Mouse (Mus musculus): ENCODE data around the gene Kcnq1. TPM values are rescaled to one million over a fixed set of nuclear protein-coding genes. Genes with fewer than 3 reads are reported as not detected.

The Kcnq1 gene
- total and polyA plus RNA-seq, 3 experiments, result not detected

GRCm38 (mm10) chr7:143265829-143266438 lies 159.8 kb downstream of the Kcnq1 start:
- Histone ChIP-seq H3K4me3 (replicated peaks in 1 of 3; ENCODE audit: low read depth in 2 of 3, low read length in 2 of 3, poor library complexity in 1 of 3) (no peak overlapping the region), H3K79me2 (replicated peaks; ENCODE audit: control insufficient read depth, extremely low read depth, insufficient read depth, poor library complexity, severe bottlenecking) (peaks cover 59% of the 10 kb centered on the region), H3K4me1 (ENCODE audit: control insufficient read depth in 1 of 2, insufficient read depth in 2 of 2) (peaks cover 6 to 54% of the 10 kb centered on the region in 2 experiments), H3K27ac (ENCODE audit: insufficient read depth, low read depth) (no peak overlapping the region), H3K9ac (ENCODE audit: insufficient read depth, low read depth) (no peak overlapping the region), H3K36me3 (replicated peaks in 1 of 2; ENCODE audit: control insufficient read depth in 1 of 2, insufficient read depth in 1 of 2, low read length in 1 of 2) (peaks cover 5 to 71% of the 10 kb centered on the region in 2 experiments), H3K9me3 (replicated peaks; ENCODE audit: low read length) (no peaks in the 10 kb centered on the region), H3K27me3 (replicated peaks) (no peaks in the 10 kb centered on the region), H3K4me2 (ENCODE audit: insufficient read depth, low read depth, poor library complexity, severe bottlenecking) (no peak overlapping the region)
- dilution Hi-C loops (cut with MboI; ENCODE audit: extremely low pct_ligation_motif_present, extremely low pct_unique_long_range_greater_than_20kb, low sequenced_read_pairs), result no loop called here
- in situ Hi-C loops (cut with MboI; ENCODE audit: low pct_ligation_motif_present, low pct_unique_long_range_greater_than_20kb, low sequenced_read_pairs), result no loop called here
- no peak for DNase-seq (ENCODE audit: extremely low read depth)
- TF ChIP-seq BHLHE40 (IDR thresholded peaks at IDR 0.05; ENCODE audit: low read depth, low read length) (no peak), MAX (IDR thresholded peaks at IDR 0.05; ENCODE audit: low read length) (no peak), SIN3A (IDR thresholded peaks at IDR 0.05; ENCODE audit: low read length) (no peak), ETS1 (conservative IDR thresholded peaks at IDR 0.05; ENCODE audit: low read depth, low read length) (no peak), USF2 (conservative IDR thresholded peaks at IDR 0.05; ENCODE audit: low read depth, low read length) (no peak), ZMIZ1 (IDR thresholded peaks at IDR 0.05; ENCODE audit: low read depth, low read length) (no peak), POLR2A (IDR thresholded peaks at IDR 0.05; ENCODE audit: low read depth, low read length) (no peak), EP300 (IDR thresholded peaks at IDR 0.05; ENCODE audit: low read length) (no peak), ZNF384 (IDR thresholded peaks at IDR 0.05; ENCODE audit: low read depth, low read length) (no peak), MYC (IDR thresholded peaks at IDR 0.05; ENCODE audit: low read depth, low read length) (no peak), MAZ (IDR thresholded peaks at IDR 0.05; ENCODE audit: low read depth, low read length) (no peak), ELF1 (IDR thresholded peaks at IDR 0.05; ENCODE audit: low read depth, low read length) (no peak), UBTF (IDR thresholded peaks at IDR 0.05; ENCODE audit: low read depth, low read length) (no peak), RAD21 (IDR thresholded peaks at IDR 0.05; ENCODE audit: low read depth, low read length) (no peak), NRF1 (IDR thresholded peaks at IDR 0.05; ENCODE audit: low read depth, low read length) (no peak)

- in situ Hi-C loops (cut with MboI; ENCODE audit: low pct_ligation_motif_present, low pct_unique_long_range_greater_than_20kb, low sequenced_read_pairs) (no loop called here), dilution Hi-C loops (cut with MboI; ENCODE audit: extremely low pct_ligation_motif_present, extremely low pct_unique_long_range_greater_than_20kb, low sequenced_read_pairs) (no loop called here)
- Histone ChIP-seq H3K79me2 (replicated peaks; ENCODE audit: control insufficient read depth, extremely low read depth, insufficient read depth, poor library complexity, severe bottlenecking) (peaks cover 65% of the 10 kb centered on the region), H3K36me3 (replicated peaks in 1 of 2; ENCODE audit: control insufficient read depth in 1 of 2, insufficient read depth in 1 of 2, low read length in 1 of 2) (peaks cover 27 to 75% of the 10 kb centered on the region in 2 experiments), H3K4me2 (ENCODE audit: insufficient read depth, low read depth, poor library complexity, severe bottlenecking) (no peak overlapping the region), H3K4me3 (replicated peaks in 1 of 3; ENCODE audit: low read depth in 2 of 3, low read length in 2 of 3, poor library complexity in 1 of 3) (no peak overlapping the region), H3K27ac (ENCODE audit: insufficient read depth, low read depth) (no peak overlapping the region), H3K4me1 (ENCODE audit: control insufficient read depth in 1 of 2, insufficient read depth in 2 of 2) (peaks cover 0 to 12% of the 10 kb centered on the region in 2 experiments; a peak in 1 of 4 replicates), H3K9ac (ENCODE audit: insufficient read depth, low read depth) (no peak overlapping the region), H3K9me3 (replicated peaks; ENCODE audit: low read length) (no peaks in the 10 kb centered on the region), H3K27me3 (replicated peaks) (no peaks in the 10 kb centered on the region)
- TF ChIP-seq SIN3A (IDR thresholded peaks at IDR 0.05; ENCODE audit: low read length) (no peak), ELF1 (IDR thresholded peaks at IDR 0.05; ENCODE audit: low read depth, low read length) (no peak), ZMIZ1 (IDR thresholded peaks at IDR 0.05; ENCODE audit: low read depth, low read length) (no peak), JUND (conservative IDR thresholded peaks at IDR 0.05; ENCODE audit: low read depth, low read length) (no peak), NRF1 (IDR thresholded peaks at IDR 0.05; ENCODE audit: low read depth, low read length) (no peak)
- no peak for DNase-seq (ENCODE audit: extremely low read depth)
Measured at GRCm38 (mm10) chr7:143273747-143274146, 167.6 kb downstream of the Kcnq1 start.
